Mouse (Mus musculus): ENCODE data around the gene Zfp775. TPM values are rescaled to one million over a fixed set of nuclear protein-coding genes. Genes with fewer than 3 reads are reported as not detected.
"Not testable (repeated sequence)": the region's sequence is repeated elsewhere in the genome, so short reads cannot be mapped to it uniquely, and the experiment has no call there.

Gene Zfp775
- polyA plus RNA-seq, 1 experiment from 2014 or later: 2.7 TPM

DNA sequence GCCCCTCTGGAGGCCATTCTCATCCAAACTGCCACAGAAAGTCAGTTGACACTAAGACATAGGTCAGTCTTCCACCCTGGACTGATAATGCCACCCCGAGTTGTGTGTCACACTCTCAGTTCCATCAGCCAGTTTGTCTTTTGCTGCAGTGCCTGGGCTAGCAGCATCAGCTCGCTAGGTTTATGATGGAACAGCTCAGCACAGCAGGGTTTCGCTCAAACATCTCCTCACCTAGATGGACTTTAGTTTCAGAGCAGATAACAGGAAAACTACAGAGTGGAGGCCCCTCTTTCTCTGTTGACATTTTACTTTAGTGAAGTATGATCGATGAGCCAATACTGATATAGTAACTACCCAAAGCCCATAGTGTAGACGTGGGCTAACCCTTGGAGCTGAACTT lies 12.9 kb downstream of the Zfp775 start:
- Histone ChIP-seq H3K36me3 (ENCODE audit: control insufficient read depth, insufficient read depth, low read length) (peaks cover 9% of the 10 kb centered on the region), H3K4me1 (replicated peaks; ENCODE audit: control insufficient read depth, insufficient read depth, low read length) (no peaks in the 10 kb centered on the region), H3K9me3 (ENCODE audit: control insufficient read depth, low read length) (no peaks in the 10 kb centered on the region), H3K27ac (ENCODE audit: low read depth, low read length) (no peak overlapping the region), H3K4me3 (ENCODE audit: low read depth, low read length) (no peak overlapping the region), H3K4me2 (no peak overlapping the region), H3K9ac (ENCODE audit: low read depth, low read length) (no peak overlapping the region), H3K27me3 (replicated peaks; ENCODE audit: control insufficient read depth, insufficient read depth, low read length) (no peaks in the 10 kb centered on the region)
- ATAC-seq (replicated peaks; ENCODE audit: low FRiP score): no peak
- 80% methylated on average over 5 of the region's 5 CpGs for WGBS
- no peak for DNase-seq (ENCODE audit: low spot score)

DNA sequence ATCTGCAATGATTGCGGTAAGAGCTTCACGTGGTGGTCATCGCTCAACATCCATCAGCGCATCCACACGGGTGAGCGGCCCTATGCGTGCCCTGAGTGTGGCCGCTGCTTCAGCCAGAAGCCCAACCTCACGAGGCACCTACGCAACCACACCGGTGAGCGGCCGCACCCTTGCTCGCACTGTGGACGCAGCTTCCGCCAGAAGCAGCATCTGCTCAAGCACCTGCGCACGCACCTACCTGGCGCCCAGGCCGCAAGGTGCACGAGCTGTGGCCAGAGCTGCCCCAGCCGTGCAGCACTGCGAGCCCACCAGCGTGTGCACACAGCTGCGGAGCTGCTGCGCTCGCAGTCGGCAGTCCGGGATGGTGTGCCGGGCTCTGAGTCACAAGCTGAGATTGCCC lies 18.2 kb downstream of the Zfp775 start:
- Histone ChIP-seq H3K36me3 (ENCODE audit: control insufficient read depth, insufficient read depth, low read length) (peaks cover 11% of the 10 kb centered on the region), H3K27ac (ENCODE audit: low read depth, low read length) (no peak overlapping the region), H3K4me2 (no peak overlapping the region), H3K9me3 (ENCODE audit: control insufficient read depth, low read length) (no peaks in the 10 kb centered on the region), H3K9ac (ENCODE audit: low read depth, low read length) (no peak overlapping the region), H3K27me3 (replicated peaks; ENCODE audit: control insufficient read depth, insufficient read depth, low read length) (no peaks in the 10 kb centered on the region), H3K4me1 (replicated peaks; ENCODE audit: control insufficient read depth, insufficient read depth, low read length) (no peaks in the 10 kb centered on the region), H3K4me3 (ENCODE audit: low read depth, low read length) (no peak overlapping the region)
- no peak for ATAC-seq (replicated peaks; ENCODE audit: low FRiP score)
- no peak for DNase-seq (ENCODE audit: low spot score)
- WGBS: 89% methylated on average over 30 of the region's 30 CpGs

- WGBS: 83% methylated on average over 8 of the region's 8 CpGs
Observed at GRCm38 (mm10) chr6:48622186-48622843, 20.5 kb downstream of the Zfp775 start.

DNA sequence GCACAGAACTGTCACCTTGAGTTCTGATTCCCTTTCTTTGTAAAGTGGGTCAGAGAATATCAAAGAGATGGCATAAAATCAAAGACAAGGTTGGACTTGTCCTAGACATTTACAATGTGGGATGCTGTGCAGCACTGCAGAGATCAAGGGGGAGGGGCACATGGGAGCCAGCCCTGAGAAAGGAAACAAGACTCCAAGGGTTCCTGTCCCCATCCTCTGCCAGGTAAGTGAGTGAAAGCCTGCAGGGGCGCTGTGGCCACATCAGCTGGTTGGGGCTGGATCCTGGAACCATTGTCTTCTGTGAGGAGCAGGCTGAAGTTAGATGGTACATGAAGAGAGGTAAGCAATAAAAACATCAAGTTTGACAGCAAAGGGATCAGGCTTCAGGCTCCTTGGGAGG lies 21.6 kb downstream of the Zfp775 start:
- WGBS: 29% methylated on average over 1 of the region's 1 CpGs
- Histone ChIP-seq H3K4me2 (no peak overlapping the region), H3K27me3 (replicated peaks; ENCODE audit: control insufficient read depth, insufficient read depth, low read length) (peaks cover 12% of the 10 kb centered on the region), H3K36me3 (ENCODE audit: control insufficient read depth, insufficient read depth, low read length) (peaks cover 11% of the 10 kb centered on the region), H3K9me3 (ENCODE audit: control insufficient read depth, low read length) (no peaks in the 10 kb centered on the region), H3K9ac (ENCODE audit: low read depth, low read length) (no peak overlapping the region), H3K4me1 (replicated peaks; ENCODE audit: control insufficient read depth, insufficient read depth, low read length) (no peaks in the 10 kb centered on the region), H3K27ac (ENCODE audit: low read depth, low read length) (no peak overlapping the region), H3K4me3 (ENCODE audit: low read depth, low read length) (no peak overlapping the region)
- no peak for DNase-seq (ENCODE audit: low spot score)
- ATAC-seq (replicated peaks; ENCODE audit: low FRiP score): no peak

More at GRCm38 (mm10) chr6:48622186-48622843, 20.5 kb downstream of the Zfp775 start:
- H3K4me3 ChIP-seq (ENCODE audit: low read depth, low read length); ATAC-seq (replicated peaks; ENCODE audit: low FRiP score); H3K4me1 ChIP-seq (replicated peaks; ENCODE audit: control insufficient read depth, insufficient read depth, low read length); H3K27me3 ChIP-seq (replicated peaks; ENCODE audit: control insufficient read depth, insufficient read depth, low read length); H3K27ac ChIP-seq (ENCODE audit: low read depth, low read length); H3K9me3 ChIP-seq (ENCODE audit: control insufficient read depth, low read length); H3K9ac ChIP-seq (ENCODE audit: low read depth, low read length); DNase-seq (ENCODE audit: low spot score); H3K4me2 ChIP-seq: not testable (repeated sequence)
- H3K36me3 ChIP-seq (ENCODE audit: control insufficient read depth, insufficient read depth, low read length): peaks cover 11% of the 10 kb centered on the region

GRCm38 (mm10) chr6:48626464-48626863 lies 24.6 kb downstream of the Zfp775 start, which contains the start of gene AI854703:
Gene AI854703, plus strand, starts transcription at chr6:48626764.
- H3K27me3 ChIP-seq (replicated peaks; ENCODE audit: control insufficient read depth, insufficient read depth, low read length): peaks cover 28% of the 10 kb centered on the region
- DNase-seq (ENCODE audit: low spot score) (no peak), ATAC-seq (replicated peaks; ENCODE audit: low FRiP score) (no peak)
- H3K27ac ChIP-seq (ENCODE audit: low read depth, low read length): no peak within 1 kb of the TSS
- peak within 1 kb of the TSS; percentile 72 for H3K4me2 ChIP-seq
- no peaks in the 10 kb centered on the region for H3K36me3 ChIP-seq (ENCODE audit: control insufficient read depth, insufficient read depth, low read length)
- no peaks in the 10 kb centered on the region; the same call in 1 of the 2 replicates for H3K4me1 ChIP-seq (replicated peaks; ENCODE audit: control insufficient read depth, insufficient read depth, low read length)
- H3K9ac ChIP-seq (ENCODE audit: low read depth, low read length): 0 out of 2 replicates have a peak within 1 kb of the TSS, but pooled peaks have one; percentile 27
- H3K4me3 ChIP-seq (ENCODE audit: low read depth, low read length): peak within 1 kb of the TSS; percentile 45
- H3K9me3 ChIP-seq (ENCODE audit: control insufficient read depth, low read length): no peaks in the 10 kb centered on the region
- 41% methylated on average over 8 of the region's 8 CpGs for WGBS

GRCm38 (mm10) chr6:48626984-48627383 lies 25.1 kb downstream of the Zfp775 start:
- H3K9ac ChIP-seq (ENCODE audit: low read depth, low read length): 0 out of 2 replicates have a peak overlapping the region, but pooled peaks have one; percentile 27
- WGBS: under 1% methylated on average over 32 of the region's 32 CpGs
- no peaks in the 10 kb centered on the region; the same call in 1 of the 2 replicates for H3K4me1 ChIP-seq (replicated peaks; ENCODE audit: control insufficient read depth, insufficient read depth, low read length)
- H3K4me3 ChIP-seq (ENCODE audit: low read depth, low read length): peak overlapping the region; percentile 45
- no peaks in the 10 kb centered on the region for H3K9me3 ChIP-seq (ENCODE audit: control insufficient read depth, low read length)
- H3K4me2 ChIP-seq: peak overlapping the region; percentile 72
- ATAC-seq (replicated peaks; ENCODE audit: low FRiP score) (no peak), DNase-seq (ENCODE audit: low spot score) (peak; percentile 53)
- no peak overlapping the region for H3K27ac ChIP-seq (ENCODE audit: low read depth, low read length)
- no peaks in the 10 kb centered on the region for H3K36me3 ChIP-seq (ENCODE audit: control insufficient read depth, insufficient read depth, low read length)
- H3K27me3 ChIP-seq (replicated peaks; ENCODE audit: control insufficient read depth, insufficient read depth, low read length): peaks cover 28% of the 10 kb centered on the region

DNA sequence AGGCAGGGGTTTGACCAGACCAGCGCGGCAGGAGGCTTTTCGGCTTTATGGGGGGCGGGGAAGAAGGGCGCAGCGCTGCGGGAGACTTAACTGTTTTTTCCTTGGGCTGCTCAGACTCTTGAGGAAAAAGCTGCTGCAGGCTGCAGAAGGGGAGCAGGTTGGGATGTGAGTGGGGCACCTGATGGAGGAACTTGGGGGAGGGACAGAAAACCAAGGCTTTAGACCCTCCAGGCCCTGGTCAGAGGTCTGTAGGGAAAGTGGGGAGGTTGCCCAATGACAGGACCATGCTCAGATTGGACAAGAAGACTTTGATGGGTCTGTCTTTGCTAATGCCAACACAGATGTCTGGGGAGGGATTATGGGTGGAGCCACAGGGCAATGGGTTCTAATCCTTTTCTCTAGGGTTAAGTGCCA lies 25.7 kb downstream of the Zfp775 start:
- 5% methylated on average over 7 of the region's 7 CpGs for WGBS
- ATAC-seq (replicated peaks; ENCODE audit: low FRiP score): no peak
- no peaks in the 10 kb centered on the region; the same call in 1 of the 2 replicates for H3K4me1 ChIP-seq (replicated peaks; ENCODE audit: control insufficient read depth, insufficient read depth, low read length)
- peak overlapping the region; percentile 45 for H3K4me3 ChIP-seq (ENCODE audit: low read depth, low read length)
- no peaks in the 10 kb centered on the region for H3K36me3 ChIP-seq (ENCODE audit: control insufficient read depth, insufficient read depth, low read length)
- peaks cover 28% of the 10 kb centered on the region for H3K27me3 ChIP-seq (replicated peaks; ENCODE audit: control insufficient read depth, insufficient read depth, low read length)
- H3K9me3 ChIP-seq (ENCODE audit: control insufficient read depth, low read length): no peaks in the 10 kb centered on the region
- H3K4me2 ChIP-seq: peak overlapping the region; percentile 72
- no peak overlapping the region for H3K27ac ChIP-seq (ENCODE audit: low read depth, low read length)
- H3K9ac ChIP-seq (ENCODE audit: low read depth, low read length): no peak overlapping the region
- peak; percentile 39 for DNase-seq (ENCODE audit: low spot score)

DNA sequence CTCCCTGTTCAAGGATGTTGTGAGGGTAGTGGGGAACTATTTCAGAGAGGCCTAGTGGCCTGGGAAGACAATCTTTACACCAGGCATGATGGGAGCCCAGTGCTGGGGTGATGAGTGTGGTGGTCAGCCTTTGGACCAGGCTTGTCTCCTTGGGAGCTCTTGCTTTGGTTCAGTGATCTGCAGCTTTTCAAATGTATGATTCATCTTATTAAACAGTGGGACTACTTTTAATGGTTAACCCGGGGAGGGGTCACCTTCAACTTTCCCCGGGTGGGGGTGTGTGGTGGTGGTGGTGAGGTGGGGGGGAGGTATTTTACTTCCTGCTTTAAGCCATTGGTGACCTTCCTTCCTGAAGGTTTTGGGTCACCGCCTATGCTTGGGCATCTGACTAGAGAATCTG lies 26.5 kb downstream of the Zfp775 start:
- no peak overlapping the region for H3K27ac ChIP-seq (ENCODE audit: low read depth, low read length)
- H3K9ac ChIP-seq (ENCODE audit: low read depth, low read length): no peak overlapping the region
- ATAC-seq (replicated peaks; ENCODE audit: low FRiP score) (no peak), DNase-seq (ENCODE audit: low spot score) (no peak)
- no peaks in the 10 kb centered on the region for H3K36me3 ChIP-seq (ENCODE audit: control insufficient read depth, insufficient read depth, low read length)
- H3K9me3 ChIP-seq (ENCODE audit: control insufficient read depth, low read length): no peaks in the 10 kb centered on the region
- H3K4me1 ChIP-seq (replicated peaks; ENCODE audit: control insufficient read depth, insufficient read depth, low read length): no peaks in the 10 kb centered on the region; the same call in 1 of the 2 replicates
- H3K4me3 ChIP-seq (ENCODE audit: low read depth, low read length): no peak overlapping the region
- H3K4me2 ChIP-seq: no peak overlapping the region
- H3K27me3 ChIP-seq (replicated peaks; ENCODE audit: control insufficient read depth, insufficient read depth, low read length): peaks cover 28% of the 10 kb centered on the region
- WGBS: 64% methylated on average over 3 of the region's 3 CpGs

All from liver, embryonic 11.5 days (tissue).